ENCODE assay signal across 8 mouse cellular contexts in the genomic region with DNA sequence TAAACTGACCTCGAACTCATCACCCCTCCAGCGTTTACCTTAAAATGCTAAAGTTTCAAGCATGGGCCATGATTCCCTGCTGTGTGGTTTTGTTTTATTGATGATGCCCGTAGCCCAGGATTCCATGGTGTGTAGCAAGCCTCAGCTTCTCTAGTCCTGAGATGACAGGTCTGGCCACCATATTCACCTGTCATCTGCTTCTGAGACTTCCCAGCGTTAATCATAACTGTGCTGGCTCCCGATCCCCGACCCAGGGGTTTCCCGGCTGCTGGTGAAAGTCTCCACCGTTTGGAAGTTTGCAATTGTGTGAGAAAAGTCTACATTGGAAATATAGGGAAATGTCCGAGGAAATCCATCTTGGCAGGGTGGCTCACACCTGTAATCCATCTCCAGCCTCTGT. TPM values are rescaled to one million over a fixed set of nuclear protein-coding genes. Genes with fewer than 3 reads are reported as not detected.
DNase-seq lines count a peak whose midpoint lies in the region; ATAC-seq and TF ChIP-seq lines count a peak whose summit lies in the region.

No protein-coding gene starts in this region.

- peak overlapping the region; percentile 58 for H3K4me3 ChIP-seq in liver, embryonic 11.5 days (ENCODE audit: low read depth, low read length)
- peak overlapping the region; percentile 62 for H3K4me3 ChIP-seq in embryonic facial prominence, embryonic 15.5 days (replicated peaks)
- H3K4me3 ChIP-seq in intestine, embryonic 15.5 days (replicated peaks), result peak overlapping the region; percentile 68
- H3K4me3 ChIP-seq in myocyte, result peak overlapping the region; percentile 30

- no peak overlapping the region for H3K27ac ChIP-seq in liver, embryonic 11.5 days (ENCODE audit: low read depth, low read length)
- H3K27ac ChIP-seq in embryonic facial prominence, embryonic 15.5 days (replicated peaks), result no peak overlapping the region
- H3K27ac ChIP-seq in intestine, embryonic 15.5 days, result no peak overlapping the region

- H3K9me3 ChIP-seq in liver, embryonic 11.5 days (ENCODE audit: control insufficient read depth, low read length), result no peaks in the 10 kb centered on the region
- no peaks in the 10 kb centered on the region for H3K9me3 ChIP-seq in embryonic facial prominence, embryonic 15.5 days (replicated peaks)
- H3K9me3 ChIP-seq in intestine, embryonic 15.5 days, result no peaks in the 10 kb centered on the region

- H3K79me2 ChIP-seq in myocyte (ENCODE audit: control insufficient read depth, insufficient read depth), result no peaks in the 10 kb centered on the region

- no peak for ATAC-seq in liver, embryonic 11.5 days (replicated peaks; ENCODE audit: low FRiP score)
- no peak for ATAC-seq in embryonic facial prominence, embryonic 15.5 days (ENCODE audit: insufficient number of reproducible peaks, low FRiP score, low TSS enrichment, low read depth)
- ATAC-seq in intestine, embryonic 15.5 days, result no peak

- peaks cover 6% of the 10 kb centered on the region for H3K4me1 ChIP-seq in liver, embryonic 11.5 days (replicated peaks; ENCODE audit: control insufficient read depth, insufficient read depth, low read length)
- peaks cover 3% of the 10 kb centered on the region; the same call in 1 of the 2 replicates for H3K4me1 ChIP-seq in embryonic facial prominence, embryonic 15.5 days
- peaks cover 5% of the 10 kb centered on the region; the same call in 1 of the 2 replicates for H3K4me1 ChIP-seq in intestine, embryonic 15.5 days (replicated peaks)

- H3K9ac ChIP-seq in liver, embryonic 11.5 days (ENCODE audit: low read depth, low read length), result peak overlapping the region; percentile 66
- H3K9ac ChIP-seq in embryonic facial prominence, embryonic 15.5 days, result peak overlapping the region; percentile 61; the same call in 1 of the 2 replicates
- H3K9ac ChIP-seq in intestine, embryonic 15.5 days, result no peak overlapping the region

- WGBS in liver, embryonic 11.5 days, result 74% methylated on average over 9 of the region's 9 CpGs
- WGBS in embryonic facial prominence, embryonic 15.5 days, result 70% methylated on average over 9 of the region's 9 CpGs
- WGBS in intestine, embryonic 15.5 days, result 64% methylated on average over 9 of the region's 9 CpGs

- DNase-seq in liver, embryonic 11.5 days (ENCODE audit: low spot score), result no peak
- no peak for DNase-seq in liver
- no peak for DNase-seq in adrenal gland, adult (ENCODE audit: inconsistent age in 2 of 2, low spot score in 1 of 2)
- no peak for DNase-seq in gastrocnemius, postnatal 10 days
- no peak for DNase-seq in layer of hippocampus, adult 9-11 months

- no peaks in the 10 kb centered on the region for H3K27me3 ChIP-seq in liver, embryonic 11.5 days (replicated peaks; ENCODE audit: control insufficient read depth, insufficient read depth, low read length)
- no peaks in the 10 kb centered on the region for H3K27me3 ChIP-seq in embryonic facial prominence, embryonic 15.5 days
- no peaks in the 10 kb centered on the region; the same call in 1 of the 2 replicates for H3K27me3 ChIP-seq in intestine, embryonic 15.5 days (replicated peaks)
- H3K27me3 ChIP-seq in myocyte (ENCODE audit: control insufficient read depth, insufficient read depth, insufficient read length), result no peaks in the 10 kb centered on the region

- peak overlapping the region; percentile 46 for H3ac ChIP-seq in myocyte (ENCODE audit: control insufficient read depth, insufficient read length)

- no peak for TF ChIP-seq POLR2A in myocyte (IDR thresholded peaks at IDR 0.05; ENCODE audit: insufficient read length, low read depth)

- H3K36me3 ChIP-seq in liver, embryonic 11.5 days (ENCODE audit: control insufficient read depth, insufficient read depth, low read length), result no peaks in the 10 kb centered on the region
- H3K36me3 ChIP-seq in embryonic facial prominence, embryonic 15.5 days, result no peaks in the 10 kb centered on the region
- H3K36me3 ChIP-seq in intestine, embryonic 15.5 days, result no peaks in the 10 kb centered on the region
- H3K36me3 ChIP-seq in myocyte (ENCODE audit: control insufficient read depth, insufficient read depth), result no peaks in the 10 kb centered on the region

- H3K4me2 ChIP-seq in liver, embryonic 11.5 days, result peak overlapping the region; percentile 82
- peak overlapping the region; percentile 86 for H3K4me2 ChIP-seq in embryonic facial prominence, embryonic 15.5 days (replicated peaks)
- peak overlapping the region; percentile 93 for H3K4me2 ChIP-seq in intestine, embryonic 15.5 days (replicated peaks)
- peak overlapping the region; percentile 99 for H3K4me2 ChIP-seq in myocyte (ENCODE audit: low read depth)

TF ChIP-seq in myocyte, 11 proteins besides CTCF, POLR2A, EP300 and RAD21:
- TF ChIP-seq TCF12 (IDR thresholded peaks at IDR 0.05; ENCODE audit: insufficient read depth, poor library complexity, severe bottlenecking) (no peak), CEBPB (IDR thresholded peaks at IDR 0.05; ENCODE audit: insufficient read depth, poor library complexity, severe bottlenecking) (no peak), MYOD1 (IDR thresholded peaks at IDR 0.05; ENCODE audit: control insufficient read depth in 1 of 3, insufficient read length in 2 of 3, low read depth in 2 of 3) (no peak), MYOG (IDR thresholded peaks at IDR 0.05; ENCODE audit: control insufficient read depth in 1 of 3, insufficient read depth in 1 of 3, insufficient read length in 2 of 3, low read depth in 2 of 3) (no peak), POLR2AphosphoS2 (IDR thresholded peaks at IDR 0.05; ENCODE audit: insufficient read length, low read depth) (no peak), SRF (IDR thresholded peaks at IDR 0.05; ENCODE audit: control insufficient read depth, insufficient read length, low read depth) (no peak), REST (IDR thresholded peaks at IDR 0.05; ENCODE audit: insufficient read depth, insufficient read length) (no peak), MAX (IDR thresholded peaks at IDR 0.05; ENCODE audit: low read depth) (no peak), TCF3 (IDR thresholded peaks at IDR 0.05; ENCODE audit: insufficient read length, low read depth) (no peak), E2F4 (IDR thresholded peaks at IDR 0.05; ENCODE audit: insufficient read depth) (no peak), USF1 (IDR thresholded peaks at IDR 0.05; ENCODE audit: low read depth) (no peak)

RNA-seq across cellular contexts. Expression of a gene that starts 0.8 kb away (rescaled TPM):
- 0.84 and 1.4 TPM in 2 replicates for polyA plus RNA-seq in liver, embryonic 11.5 days (2014; fragmentation: Nextera tagmentation; extraction: Ambion mirVana)
- polyA plus RNA-seq in embryonic facial prominence, embryonic 15.5 days (2015; fragmentation: Nextera tagmentation; extraction: Ambion mirVana), result 3.6 and 4.7 TPM in 2 replicates
- 1.8 and 1.9 TPM in 2 replicates for polyA plus RNA-seq in intestine, embryonic 15.5 days (2015; fragmentation: Nextera tagmentation; extraction: Ambion mirVana)
- 1.1 TPM for polyA plus RNA-seq in myocyte (2012; fragmentation: generic; extraction: Trizol)
- 1 to 10 TPM in 1 of 2 experiments, under 1 TPM in 1; 0.45 to 1.4 TPM for total RNA-seq in gastrocnemius, postnatal 10 days (2021)

RNA-seq across cellular contexts. Expression of a gene that starts 10.8 kb away (rescaled TPM):
- 0.22 and 0.29 TPM in 2 replicates for polyA plus RNA-seq in liver, embryonic 11.5 days (2014; fragmentation: Nextera tagmentation; extraction: Ambion mirVana)
- polyA plus RNA-seq in embryonic facial prominence, embryonic 15.5 days (2015; fragmentation: Nextera tagmentation; extraction: Ambion mirVana), result 0.37 and 0.41 TPM in 2 replicates
- 0.08 and 0.16 TPM in 2 replicates for polyA plus RNA-seq in intestine, embryonic 15.5 days (2015; fragmentation: Nextera tagmentation; extraction: Ambion mirVana)
- polyA plus RNA-seq in myocyte (2012; fragmentation: generic; extraction: Trizol), result 0.32 TPM
- 100 to 1,000 TPM; 199 to 205 TPM for total RNA-seq in gastrocnemius, postnatal 10 days (2021)

RNA-seq across cellular contexts. Expression of a gene that starts 13.6 kb away (rescaled TPM):
- 3.8 and 4.9 TPM in 2 replicates for polyA plus RNA-seq in liver, embryonic 11.5 days (2014; fragmentation: Nextera tagmentation; extraction: Ambion mirVana)
- polyA plus RNA-seq in embryonic facial prominence, embryonic 15.5 days (2015; fragmentation: Nextera tagmentation; extraction: Ambion mirVana), result 5.8 and 5.9 TPM in 2 replicates
- 2.4 and 3.2 TPM in 2 replicates for polyA plus RNA-seq in intestine, embryonic 15.5 days (2015; fragmentation: Nextera tagmentation; extraction: Ambion mirVana)
- 1.7 TPM for polyA plus RNA-seq in myocyte (2012; fragmentation: generic; extraction: Trizol)
- 1 to 10 TPM; 1.1 to 1.9 TPM for total RNA-seq in gastrocnemius, postnatal 10 days (2021)

RNA-seq across cellular contexts. Expression of a gene that starts 21.9 kb away (rescaled TPM):
- polyA plus RNA-seq in liver, embryonic 11.5 days (2014; fragmentation: Nextera tagmentation; extraction: Ambion mirVana), result 991 and 1,008 TPM in 2 replicates
- 806 and 868 TPM in 2 replicates for polyA plus RNA-seq in embryonic facial prominence, embryonic 15.5 days (2015; fragmentation: Nextera tagmentation; extraction: Ambion mirVana)
- 990 and 1,082 TPM in 2 replicates for polyA plus RNA-seq in intestine, embryonic 15.5 days (2015; fragmentation: Nextera tagmentation; extraction: Ambion mirVana)
- 747 TPM for polyA plus RNA-seq in myocyte (2012; fragmentation: generic; extraction: Trizol)
- 100 to 1,000 TPM; 404 to 489 TPM for total RNA-seq in gastrocnemius, postnatal 10 days (2021)

RNA-seq across cellular contexts. Expression of a gene that starts 32.6 kb away (rescaled TPM):
- polyA plus RNA-seq in liver, embryonic 11.5 days (2014; fragmentation: Nextera tagmentation; extraction: Ambion mirVana), result 29.4 and 30.4 TPM in 2 replicates
- 24.8 and 24.9 TPM in 2 replicates for polyA plus RNA-seq in embryonic facial prominence, embryonic 15.5 days (2015; fragmentation: Nextera tagmentation; extraction: Ambion mirVana)
- polyA plus RNA-seq in intestine, embryonic 15.5 days (2015; fragmentation: Nextera tagmentation; extraction: Ambion mirVana), result 26.5 and 30.9 TPM in 2 replicates
- polyA plus RNA-seq in myocyte (2012; fragmentation: generic; extraction: Trizol), result 13.2 TPM
- total RNA-seq in gastrocnemius, postnatal 10 days (2021), result 10 to 100 TPM; 17.6 to 18.5 TPM
